Mouse (Mus musculus): ENCODE results near the gene Plpp6.

DNA sequence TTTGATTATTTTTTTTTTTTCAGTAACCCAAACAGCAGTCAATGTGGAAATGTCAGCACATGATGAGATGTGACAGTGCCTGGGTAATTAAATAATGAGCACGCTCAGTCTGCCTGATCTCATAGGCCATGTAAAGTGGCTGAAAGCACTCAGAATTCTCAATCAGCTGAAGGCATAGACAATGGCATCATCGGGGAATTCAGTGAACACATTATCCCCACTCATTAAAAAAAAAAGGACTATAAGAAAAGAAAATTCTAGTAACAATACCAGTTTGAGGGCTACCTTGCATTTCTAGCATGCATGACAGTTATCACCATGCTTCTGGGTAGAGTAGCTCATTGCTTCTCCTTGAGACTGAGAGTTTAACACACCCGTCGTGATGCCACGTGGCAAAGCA lies 12.5 kb upstream of the Plpp6 start:
- TF ChIP-seq CTCF (IDR thresholded peaks at IDR 0.05; ENCODE audit: low read depth), result no peak
- TF ChIP-seq EP300 (IDR thresholded peaks at IDR 0.05; ENCODE audit: low read depth), result no peak
